Mouse (Mus musculus): ENCODE measurements at regions not wholly inside any gene's neighbourhood (a gene's known extent, or its start where the extent isn't known, plus 50 kb on each side); places are given as distances from the start of the nearest gene placed in this dataset.

- no peak for TF ChIP-seq MXI1 (IDR thresholded peaks at IDR 0.05; ENCODE audit: low read depth, low read length)
- no peak for TF ChIP-seq POLR2A (IDR thresholded peaks at IDR 0.05; ENCODE audit: control insufficient read depth in 1 of 2, insufficient read depth in 1 of 2, low read depth in 1 of 2, low read length in 2 of 2, poor library complexity in 1 of 2)
- TF ChIP-seq USF1 (IDR thresholded peaks at IDR 0.05; ENCODE audit: low read depth, low read length), result no peak
- no peak for TF ChIP-seq KAT2A (conservative IDR thresholded peaks at IDR 0.05; ENCODE audit: low read depth, low read length)
Observed at GRCm38 (mm10) chr1:137650082-137650481, 525.4 kb downstream of the Ptprc start.

All from MEL (cell line).